Mouse (Mus musculus) thymus, postnatal 25 days (tissue): Measurements from ENCODE around the gene Fbxl21.
A peak's percentile ranks its signal among the peaks of the same experiment; 100 is the strongest.

Experiments
- DNase-seq: peaks from one replicate; pipeline ENCODE4 v3.0.0; 2022

Gene Fbxl21

DNA sequence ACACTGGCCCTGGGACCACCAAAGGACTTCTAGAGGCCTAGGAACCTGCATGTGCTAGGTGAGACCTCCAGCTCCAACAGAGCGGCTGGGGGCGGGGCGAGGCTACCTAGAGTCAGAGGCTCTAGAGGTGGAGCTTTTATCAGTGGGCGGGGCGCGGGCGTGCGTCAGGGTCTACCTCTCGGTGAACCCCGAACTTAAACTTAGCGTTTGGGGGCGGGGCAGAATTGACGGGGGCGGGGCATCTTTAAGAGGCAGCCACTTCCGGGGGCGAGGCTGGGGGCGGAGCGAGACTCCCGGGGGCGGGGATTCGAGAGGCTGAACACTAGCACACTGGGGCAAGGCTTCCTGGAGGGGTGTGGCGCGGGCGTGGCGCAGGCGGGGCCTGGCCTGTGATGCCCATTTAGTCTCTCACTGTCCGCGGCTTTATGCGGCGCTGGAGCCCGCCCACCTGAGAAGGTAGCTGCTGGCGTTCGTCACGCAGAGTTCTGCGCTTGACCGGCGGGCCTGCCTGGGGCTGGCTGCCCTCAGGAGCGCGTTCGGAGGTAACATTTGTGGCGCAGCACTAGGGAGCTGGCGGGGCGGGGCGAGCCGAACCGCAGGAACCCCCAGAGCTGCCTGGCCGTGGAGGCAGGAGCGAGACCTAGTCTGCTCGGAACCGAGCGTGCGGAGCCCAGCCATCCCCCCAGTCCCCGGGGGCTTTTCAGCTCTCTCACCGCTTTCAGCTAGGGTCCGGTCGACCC, at the start of gene Fbxl21:
Fbxl21 (plus strand) TSS at position 392 of the 740 bp plus-strand sequence.
- DNase-seq = peak; percentile 92

DNA sequence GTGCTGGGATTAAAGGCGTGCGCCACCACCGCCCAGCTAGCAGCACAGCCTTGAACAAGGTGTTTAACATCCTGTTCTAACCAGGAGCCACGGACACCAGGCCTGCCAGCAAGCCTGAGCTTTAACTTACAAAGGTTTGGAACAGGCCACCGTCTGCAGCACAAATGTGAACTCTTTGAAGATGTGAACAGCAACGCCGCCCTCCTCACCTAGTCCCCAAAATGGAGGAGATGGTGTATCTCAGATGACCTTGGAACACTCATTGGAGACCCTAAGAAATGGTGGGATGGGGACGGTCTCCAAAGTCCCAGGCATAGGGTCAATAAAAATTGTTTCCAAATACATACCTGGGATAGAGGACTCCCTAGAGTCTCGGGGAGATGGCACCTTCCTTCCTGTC, 49.6 kb upstream of the Fbxl21 start:
- no peak for DNase-seq

DNA sequence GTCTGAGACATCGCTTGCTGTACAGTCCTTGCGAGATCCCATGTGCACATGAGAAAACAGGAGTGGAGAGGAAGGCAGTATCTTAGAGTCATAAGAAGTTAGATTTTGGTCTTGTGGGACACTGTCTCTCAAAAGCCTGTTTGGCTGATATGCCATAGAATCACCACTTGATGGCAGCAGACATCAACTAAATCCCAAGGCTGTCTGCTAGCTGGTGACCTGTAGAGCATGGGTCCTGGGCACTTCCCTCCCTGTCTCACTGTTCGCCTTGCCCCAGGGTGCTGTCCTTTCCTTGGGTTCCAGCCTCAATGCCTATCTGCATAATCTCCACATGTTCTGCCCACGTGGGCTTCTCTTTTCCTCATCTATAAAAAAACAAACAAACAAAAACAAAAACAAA, 46.9 kb upstream of the Fbxl21 start:
- DNase-seq = peak; percentile 48

DNA sequence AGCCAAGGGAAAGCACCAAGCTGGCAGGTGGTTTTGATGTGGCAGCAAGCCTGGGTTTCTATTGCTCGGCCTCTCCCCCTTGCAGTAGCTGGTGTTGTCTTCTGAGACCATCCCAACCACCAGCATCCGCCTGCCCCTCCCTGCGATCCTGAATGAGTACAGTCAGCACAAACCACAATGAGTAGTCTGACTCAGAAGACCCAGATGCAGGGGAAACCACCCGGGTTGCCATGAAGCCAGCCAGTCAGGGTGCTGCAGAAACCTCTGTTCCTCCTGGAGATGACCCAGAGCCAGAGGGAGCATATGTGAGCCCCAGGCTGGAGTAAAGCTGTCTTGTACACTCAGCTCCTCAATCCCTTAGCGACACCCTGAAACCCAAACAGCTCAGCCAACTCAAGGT, 45.5 kb upstream of the Fbxl21 start:
- peak; percentile 72 for DNase-seq

DNA sequence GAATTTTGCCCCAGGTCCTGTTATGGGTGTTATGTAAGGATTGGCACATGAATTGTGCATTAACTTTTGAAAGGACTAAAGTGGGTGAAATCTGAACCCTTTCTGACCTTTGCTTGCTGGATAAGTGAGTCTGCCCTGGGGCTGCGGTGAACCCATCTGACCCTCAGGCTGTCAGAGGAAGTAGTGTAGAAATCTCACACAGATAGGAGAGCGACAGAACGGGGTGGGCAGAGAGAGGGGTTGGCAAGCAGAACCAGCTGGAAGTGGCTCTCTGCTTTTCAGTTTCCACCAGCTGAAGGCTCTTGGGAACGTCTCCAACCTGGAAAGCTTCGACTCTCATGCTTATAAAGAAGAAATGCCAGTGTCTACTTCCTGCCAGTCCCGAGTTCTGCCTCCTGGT, 45.0 kb upstream of the Fbxl21 start:
- DNase-seq = no peak

- DNase-seq = no peak
These were observed 44.2 kb upstream of the Fbxl21 start for GRCm38 (mm10) chr13:56478027-56478426.

DNA sequence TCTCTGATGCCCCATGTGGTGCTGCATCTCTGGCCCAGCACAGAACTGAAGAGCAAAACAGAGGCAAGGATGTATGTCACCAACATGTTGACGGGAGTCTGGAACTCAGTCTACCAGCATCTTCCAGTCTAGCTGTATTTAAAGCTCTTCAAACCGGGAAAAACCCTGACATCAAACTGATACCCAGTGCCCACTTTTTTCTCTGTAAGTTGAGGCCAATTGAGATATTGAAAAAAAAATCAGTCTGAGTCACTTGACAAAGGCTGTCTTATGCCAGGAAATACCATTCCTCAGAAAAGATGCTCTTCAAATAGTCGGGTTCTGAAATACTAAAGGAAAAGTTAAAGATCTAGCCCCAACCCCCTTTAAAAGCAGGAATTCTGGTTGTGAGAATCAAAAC, 40.1 kb upstream of the Fbxl21 start, which contains the start of gene Il9:
Il9 (minus strand) TSS at position 101 of the 400 bp plus-strand sequence.
- no peak for DNase-seq

GRCm38 (mm10) chr13:56488012-56488411, 34.3 kb upstream of the Fbxl21 start:
- no peak for DNase-seq

DNA sequence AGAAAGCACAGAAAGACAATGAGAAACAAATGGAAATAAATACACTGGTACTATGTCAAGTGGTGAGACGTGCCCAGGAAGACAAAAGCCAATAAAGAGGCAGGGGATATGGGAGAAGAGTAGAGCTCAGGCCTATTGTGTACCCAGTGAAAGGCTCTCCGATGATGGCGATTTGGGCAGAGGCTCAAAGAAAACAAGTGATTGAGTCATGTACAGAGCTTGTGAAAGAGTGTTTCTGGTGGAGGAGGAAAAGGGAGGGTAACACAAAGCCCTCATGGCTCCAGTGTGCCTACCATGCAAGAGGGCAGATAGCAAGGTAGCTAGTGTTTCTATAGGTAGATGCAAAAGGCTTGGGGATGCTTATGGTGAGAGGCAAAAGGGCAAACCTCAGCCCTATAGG, 27.8 kb upstream of the Fbxl21 start:
- DNase-seq = no peak

DNA sequence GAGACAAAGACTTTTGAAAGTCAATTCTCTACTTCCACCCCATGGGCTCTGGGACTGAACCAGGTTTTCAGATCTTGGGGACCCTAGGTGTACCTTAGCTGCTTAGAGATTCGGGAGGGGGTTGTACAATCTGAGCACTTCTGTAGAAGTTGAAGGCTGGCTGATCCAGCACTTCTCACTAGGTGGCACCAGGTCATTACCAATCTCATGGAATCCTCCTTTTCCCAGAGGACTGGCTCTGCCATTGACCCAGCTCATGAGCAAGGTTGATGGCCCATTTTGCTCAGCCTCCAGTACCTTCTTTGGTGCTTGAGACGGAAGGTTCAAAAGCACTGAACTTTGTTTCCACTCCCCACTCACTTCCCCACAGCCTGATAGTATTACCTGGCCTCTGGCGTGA, 22.1 kb upstream of the Fbxl21 start:
- no peak for DNase-seq

GRCm38 (mm10) chr13:56500636-56501035, 21.6 kb upstream of the Fbxl21 start:
- DNase-seq = no peak

GRCm38 (mm10) chr13:56501866-56502420, 20.3 kb upstream of the Fbxl21 start:
- DNase-seq = no peak

DNA sequence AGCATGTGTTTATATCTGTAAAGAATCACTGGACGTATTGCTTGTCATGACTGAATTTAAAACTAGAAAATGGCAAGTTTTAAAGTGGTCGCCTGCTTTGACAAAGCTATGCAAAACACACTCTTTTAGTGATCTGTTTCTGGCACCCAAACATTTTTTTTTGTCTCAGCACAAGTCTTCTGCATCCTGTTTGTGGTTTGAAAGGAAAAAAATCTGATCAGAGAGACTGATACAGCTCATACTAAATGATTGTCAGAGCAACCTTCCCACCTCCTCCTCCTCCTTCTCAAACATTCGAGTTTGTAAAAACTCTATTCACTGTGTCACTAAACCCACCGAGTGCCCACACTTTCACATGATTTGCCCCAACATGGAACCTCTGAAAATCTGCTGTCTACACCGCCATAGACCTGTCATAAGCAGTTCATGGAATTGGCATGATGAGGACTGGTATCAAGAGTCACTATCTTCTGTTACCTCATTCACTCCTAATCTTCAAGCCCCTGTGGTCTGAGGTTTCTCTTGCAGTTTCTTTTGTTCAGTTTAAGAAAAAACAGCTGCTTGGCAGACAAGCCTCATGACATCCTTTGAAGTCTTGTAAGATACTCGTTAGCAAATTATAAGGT, 15.3 kb upstream of the Fbxl21 start:
- DNase-seq = peak; percentile 62

GRCm38 (mm10) chr13:56509796-56510195, 12.5 kb upstream of the Fbxl21 start:
- no peak for DNase-seq

DNA sequence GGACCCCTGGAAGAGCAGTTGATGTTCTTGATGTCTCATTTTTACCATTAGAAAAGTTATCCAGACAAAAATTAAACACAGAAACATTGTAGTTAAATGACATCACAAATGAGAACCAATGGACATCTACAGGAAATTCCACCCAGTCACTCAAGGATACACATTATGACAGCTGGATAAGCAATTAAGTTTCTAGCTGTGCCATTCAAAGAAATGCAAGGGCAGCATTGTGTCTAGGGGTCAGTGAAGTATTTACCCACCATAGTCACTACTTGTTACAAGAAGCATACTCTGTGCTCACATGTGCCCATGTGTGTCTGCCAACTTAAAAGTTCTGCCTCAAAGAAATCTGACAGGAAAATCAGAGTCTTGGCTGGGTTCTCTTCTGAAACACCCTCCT, 8.7 kb upstream of the Fbxl21 start:
- DNase-seq = no peak

- DNase-seq = no peak
These were observed 6.0 kb upstream of the Fbxl21 start for GRCm38 (mm10) chr13:56516311-56516710.

DNA sequence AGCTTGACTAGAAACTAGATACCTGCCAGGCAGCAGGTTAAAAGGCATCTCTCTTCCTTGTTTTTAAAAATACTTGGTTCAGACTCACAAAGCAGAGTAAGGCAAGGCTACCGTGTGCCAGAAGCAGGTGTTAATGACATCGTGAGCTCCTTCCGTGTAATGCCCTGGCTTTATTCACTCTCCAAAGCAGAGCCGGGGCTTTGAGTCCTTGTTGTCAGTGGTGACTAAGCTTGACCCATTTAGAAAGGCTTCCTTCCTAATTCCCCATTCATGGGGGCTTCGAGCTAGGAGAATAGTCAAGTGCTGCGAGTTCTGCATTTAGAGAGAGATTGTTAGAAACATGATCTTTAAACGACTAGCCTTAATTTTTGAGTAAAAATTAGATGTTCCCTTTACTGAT, 5.5 kb upstream of the Fbxl21 start:
- no peak for DNase-seq

- no peak for DNase-seq
These were observed 522 bp downstream of the Fbxl21 start for GRCm38 (mm10) chr13:56522821-56523167.

DNA sequence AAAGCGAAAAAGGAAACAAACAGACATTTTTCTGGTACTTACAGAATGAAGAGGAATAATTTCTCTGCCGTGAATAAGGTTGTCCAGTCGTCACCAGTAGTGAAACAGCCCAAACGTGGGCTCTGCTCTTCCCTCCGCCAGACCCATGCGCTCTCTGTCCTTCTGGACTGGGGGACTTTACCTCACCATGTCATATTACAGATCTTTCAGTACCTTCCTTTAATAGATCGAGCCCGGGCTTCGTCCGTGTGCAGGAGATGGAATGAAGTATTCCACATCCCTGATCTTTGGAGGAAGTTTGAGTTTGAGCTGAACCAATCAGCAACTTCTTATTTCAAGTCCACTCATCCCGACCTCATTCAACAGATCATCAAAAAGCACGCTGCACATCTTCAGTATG, 4.6 kb downstream of the Fbxl21 start:
- DNase-seq = no peak

DNA sequence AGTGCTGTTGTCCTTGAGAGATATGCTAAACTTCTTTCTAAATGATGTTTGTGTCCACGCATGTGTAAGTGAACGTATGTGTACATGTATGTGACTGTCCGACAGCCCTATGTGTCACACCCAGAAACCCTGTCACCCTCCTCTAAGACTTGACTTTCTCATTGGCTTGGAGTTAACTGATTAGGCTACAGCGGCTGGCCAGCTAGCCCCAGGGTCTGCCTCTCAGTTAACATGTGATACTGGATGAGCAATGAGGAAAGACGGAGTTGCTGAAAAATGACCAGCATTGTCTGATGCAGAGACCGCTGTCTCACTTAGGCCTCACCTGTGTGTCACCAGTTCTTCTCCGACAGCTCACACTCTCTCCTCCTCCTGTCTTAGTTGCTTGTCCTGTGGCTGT, 5.6 kb downstream of the Fbxl21 start:
- DNase-seq = no peak

DNA sequence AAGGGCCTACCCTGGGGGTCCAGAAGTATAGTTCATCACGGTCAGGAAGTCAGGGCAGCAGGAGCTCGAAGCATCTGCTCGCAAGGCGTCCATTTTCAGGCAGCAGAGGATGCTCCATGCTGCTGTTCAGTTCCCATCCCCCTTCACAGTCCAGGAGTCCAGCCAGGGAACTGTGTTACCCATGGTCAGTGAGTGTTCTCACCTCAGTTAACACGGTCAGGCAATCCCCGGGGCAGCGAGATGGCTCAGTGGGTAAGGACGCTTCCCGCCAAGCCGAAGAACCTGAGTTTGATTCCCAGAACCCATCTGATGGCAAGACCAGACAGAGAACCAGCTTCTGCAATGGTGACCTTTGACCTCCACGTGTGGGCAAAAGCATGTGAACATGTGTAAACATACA, 6.0 kb downstream of the Fbxl21 start:
- no peak for DNase-seq

GRCm38 (mm10) chr13:56529031-56529430, 6.8 kb downstream of the Fbxl21 start:
- no peak for DNase-seq

DNA sequence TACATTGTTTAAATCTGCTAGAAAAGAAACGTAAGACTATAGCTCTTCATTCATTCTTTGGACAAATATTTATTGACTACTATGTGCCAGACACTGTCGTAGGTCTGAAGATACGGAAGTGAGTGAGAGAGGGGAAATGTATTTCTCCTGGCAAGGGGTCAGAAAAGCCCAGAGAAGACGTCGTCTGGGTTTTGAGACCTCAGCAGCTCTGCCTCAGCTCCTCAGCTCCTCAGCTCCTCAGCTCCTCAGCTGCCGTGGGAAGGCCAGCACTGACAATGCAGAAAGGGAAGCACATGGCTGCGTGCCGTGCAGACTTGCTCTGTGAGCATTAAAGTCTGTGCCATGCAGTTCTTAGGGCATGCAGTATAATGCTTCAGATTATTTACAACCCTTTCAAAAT, 7.4 kb downstream of the Fbxl21 start:
- no peak for DNase-seq

GRCm38 (mm10) chr13:56534931-56535330, 12.7 kb downstream of the Fbxl21 start:
- DNase-seq = no peak

DNA sequence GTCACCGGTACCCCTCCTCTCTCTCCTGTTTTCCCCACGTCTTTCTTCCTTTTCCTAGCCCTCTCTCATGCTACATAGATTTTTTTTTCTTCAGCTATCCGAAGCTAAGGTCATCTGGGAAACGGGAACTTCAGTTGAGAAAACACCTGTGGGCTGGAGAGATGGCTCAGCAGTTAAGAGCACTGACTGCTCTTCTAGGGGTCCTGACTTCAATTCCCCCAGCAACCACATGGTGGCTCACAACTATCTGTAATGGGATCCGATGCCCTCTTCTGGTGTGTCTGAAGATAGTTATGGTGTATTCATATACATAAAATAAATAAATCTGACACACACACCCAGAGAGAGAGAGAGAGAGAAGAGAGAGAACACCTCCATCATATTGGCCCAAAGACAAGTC, 13.3 kb downstream of the Fbxl21 start:
- DNase-seq = peak; percentile 36
